Mouse (Mus musculus): ENCODE results near the gene Ifna16.

The Ifna16 gene

GRCm38 (mm10) chr4:88642526-88642925 is 34.2 kb downstream of the Ifna16 start:
- DNase-seq (ENCODE audit: low spot score) = no peak

GRCm38 (mm10) chr4:88641077-88641831 is 35.5 kb downstream of the Ifna16 start:
- DNase-seq (ENCODE audit: low spot score) = peak; percentile 85

- DNase-seq (ENCODE audit: low spot score) = no peak
These were observed 36.0 kb downstream of the Ifna16 start for GRCm38 (mm10) chr4:88640704-88641076.

GRCm38 (mm10) chr4:88634311-88634710 is 42.4 kb downstream of the Ifna16 start, which contains the start of gene C87499:
TSS of gene C87499 (minus strand) at chr4:88634411.
- no peak for DNase-seq (ENCODE audit: low spot score)
